7 mouse cellular contexts compared by ENCODE assay signal in genomic region chr11:120216540-120217324, GRCm38 (mm10). TPM values are rescaled to one million over a fixed set of nuclear protein-coding genes. Genes with fewer than 3 reads are reported as not detected.
DNase-seq lines count a peak whose midpoint lies in the region; ATAC-seq and TF ChIP-seq lines count a peak whose summit lies in the region.

No protein-coding gene starts in this region.

- peak; percentile 93 for DNase-seq in embryo, embryonic 10 days (ENCODE audit: low spot score)
- peak; percentile 91 for DNase-seq in forebrain, embryonic 11.5 days (ENCODE audit: low spot score)
- peak; percentile 66 to 75 for DNase-seq in lung, postnatal 4 days
- no peak for DNase-seq in adrenal gland, adult 18-20 months (ENCODE audit: low spot score in 2 of 2)
- no peak for DNase-seq in layer of hippocampus, postnatal 36 days
- no peak for DNase-seq in thymus, postnatal 14 days

- peak overlapping the region; percentile 95 for H3K27ac ChIP-seq in forebrain, embryonic 11.5 days (ENCODE audit: low read depth, low read length)
- 0 out of 2 replicates have a peak overlapping the region, but pooled peaks have one; percentile 11 for H3K27ac ChIP-seq in intestine, postnatal 0 days (ENCODE audit: low read depth, low read length)

- peaks cover 2% of the 10 kb centered on the region; the same call in 1 of the 2 replicates for H3K9me3 ChIP-seq in forebrain, embryonic 11.5 days (ENCODE audit: control insufficient read depth, low read length)
- peaks cover 5% of the 10 kb centered on the region; the same call in 1 of the 2 replicates for H3K9me3 ChIP-seq in intestine, postnatal 0 days (ENCODE audit: control insufficient read depth)

- H3K36me3 ChIP-seq in forebrain, embryonic 11.5 days (ENCODE audit: control insufficient read depth, insufficient read depth, low read length) = no peaks in the 10 kb centered on the region
- no peaks in the 10 kb centered on the region for H3K36me3 ChIP-seq in intestine, postnatal 0 days (ENCODE audit: control insufficient read depth, insufficient read depth)

- peak; percentile 89 for ATAC-seq in forebrain, embryonic 11.5 days (replicated peaks; ENCODE audit: low FRiP score)
- ATAC-seq in intestine, postnatal 0 days = no peak

- H3K4me1 ChIP-seq in forebrain, embryonic 11.5 days (replicated peaks; ENCODE audit: control insufficient read depth, insufficient read depth, low read length) = peaks cover 23% of the 10 kb centered on the region
- no peaks in the 10 kb centered on the region for H3K4me1 ChIP-seq in intestine, postnatal 0 days (replicated peaks; ENCODE audit: control insufficient read depth, insufficient read depth, low read length)

- no peak overlapping the region for H3K4me3 ChIP-seq in forebrain, embryonic 11.5 days (ENCODE audit: low read depth, low read length)
- no peak overlapping the region for H3K4me3 ChIP-seq in intestine, postnatal 0 days (ENCODE audit: low read depth, low read length)

- peak overlapping the region; percentile 59 for H3K9ac ChIP-seq in forebrain, embryonic 11.5 days (ENCODE audit: low read length)
- H3K9ac ChIP-seq in intestine, postnatal 0 days (ENCODE audit: low read depth, low read length) = no peak overlapping the region

- WGBS in forebrain, embryonic 11.5 days = 12% methylated on average over 11 of the region's 11 CpGs
- WGBS in intestine, postnatal 0 days = 40% methylated on average over 11 of the region's 11 CpGs

- peak overlapping the region; percentile 29; the same call in 1 of the 2 replicates for H3K4me2 ChIP-seq in forebrain, embryonic 11.5 days (ENCODE audit: low read depth, low read length, severe bottlenecking)
- H3K4me2 ChIP-seq in intestine, postnatal 0 days (replicated peaks; ENCODE audit: low read depth) = no peak overlapping the region

- no peaks in the 10 kb centered on the region for H3K27me3 ChIP-seq in forebrain, embryonic 11.5 days (ENCODE audit: control insufficient read depth, insufficient read depth, low read length)
- H3K27me3 ChIP-seq in intestine, postnatal 0 days (replicated peaks; ENCODE audit: control insufficient read depth, insufficient read depth, low read length) = no peaks in the 10 kb centered on the region

- no peak for TF ChIP-seq CTCF in intestine, postnatal 0 days (IDR thresholded peaks at IDR 0.05; ENCODE audit: low read depth)

RNA-seq across cellular contexts. Expression of gene Bahcc1, which starts 16.0 kb away (rescaled TPM):
- polyA plus RNA-seq in forebrain, embryonic 11.5 days (2014; fragmentation: Nextera tagmentation; extraction: Ambion mirVana) = 25.2 and 30.3 TPM in 2 replicates
- 3.1 and 4.2 TPM in 2 replicates for polyA plus RNA-seq in intestine, postnatal 0 days (2015; fragmentation: Nextera tagmentation; extraction: Ambion mirVana)
- total RNA-seq in adrenal gland, adult 18-20 months (2021) = 1 to 10 TPM; 7.8 to 8.9 TPM
- 10 to 100 TPM; 19.6 to 20.0 TPM for total RNA-seq in layer of hippocampus, postnatal 36 days (2021)

Comparison
In these comparisons a context has a peak if more than half of its experiments do, and no peak if none do; other contexts are left out.
1. DNase-seq: peak in embryo, embryonic 10 days (single experiment), forebrain, embryonic 11.5 days (single experiment) and lung, postnatal 4 days (2 of 2); none in adrenal gland, adult 18-20 months (0 of 2), layer of hippocampus, postnatal 36 days (0 of 2) and thymus, postnatal 14 days (single experiment).